Mouse (Mus musculus): ENCODE measurements around the gene Setmar.

Gene Setmar

DNA sequence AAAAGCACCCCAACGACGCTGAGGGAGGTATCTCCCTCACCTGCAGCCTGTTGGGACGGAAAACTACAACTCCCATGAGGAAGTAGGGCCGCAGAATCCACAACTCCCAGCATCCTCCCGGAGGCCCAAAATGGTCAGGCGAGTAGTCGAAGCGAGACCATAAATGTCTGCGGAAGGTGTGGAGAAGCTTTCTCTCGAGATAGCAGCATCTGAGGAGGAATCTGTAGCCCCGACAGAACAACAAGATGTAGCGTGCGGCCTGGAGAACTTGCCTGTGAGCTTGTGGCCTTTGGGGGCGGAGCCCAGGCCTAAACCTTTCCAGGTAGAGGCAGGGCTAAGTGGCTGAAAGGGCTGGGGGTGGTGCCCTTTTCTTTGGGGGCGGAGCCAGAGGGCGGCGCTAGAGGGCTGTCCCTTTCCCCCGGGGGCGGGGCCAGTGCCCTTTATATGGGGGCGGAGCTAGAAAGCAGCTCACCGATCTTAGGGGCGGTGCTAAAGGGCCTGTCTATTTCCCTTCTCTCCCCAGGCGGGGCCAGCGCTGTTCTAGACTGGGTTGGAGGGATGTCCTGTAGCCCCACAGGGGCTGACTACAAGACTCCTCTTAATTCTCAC is at the start of gene Setmar:
Gene Setmar (plus strand): TSS at position 128 of the 609 bp plus-strand sequence.
- DNase-seq = peak; percentile 96 to 97

DNA sequence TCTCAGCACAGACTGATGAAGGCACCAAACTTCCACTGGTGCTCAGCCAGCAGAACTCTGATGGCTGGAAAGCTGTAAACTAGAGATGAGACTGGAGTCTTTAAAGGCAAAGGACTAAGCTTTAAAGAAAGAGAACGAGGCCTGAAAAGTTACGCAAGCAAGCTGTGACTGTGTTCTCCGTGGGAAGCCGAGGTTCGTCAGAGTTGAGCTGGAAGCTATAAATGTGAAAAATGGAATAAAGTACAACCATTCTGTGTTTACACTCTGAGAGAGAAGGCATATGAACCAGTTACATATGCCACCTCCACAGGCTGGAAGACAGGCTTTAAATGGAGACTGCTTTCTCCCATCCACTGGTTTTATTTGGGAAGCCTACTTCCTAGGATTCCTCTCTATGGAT is 43.2 kb upstream of the Setmar start:
- no peak for DNase-seq

DNA sequence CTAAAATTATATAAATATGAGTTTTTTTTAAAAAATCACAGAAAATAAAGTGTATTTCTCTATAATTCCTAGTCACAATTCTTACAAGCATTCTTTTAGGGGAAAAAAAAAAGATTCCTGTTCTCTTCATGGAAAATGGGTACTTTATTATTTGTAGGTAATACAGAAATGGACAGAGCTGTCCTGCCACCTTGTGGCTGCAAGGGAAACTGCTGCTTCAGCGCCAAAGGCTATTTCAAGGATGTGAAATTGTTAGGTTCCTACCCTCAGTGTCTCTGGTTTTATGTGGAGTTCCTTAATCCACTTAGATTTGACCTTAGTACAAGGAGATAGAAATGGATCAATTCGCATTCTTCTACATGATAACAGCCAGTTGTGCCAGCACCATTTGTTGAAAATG is 9.8 kb upstream of the Setmar start:
- DNase-seq = peak; percentile 17 to 18

DNA sequence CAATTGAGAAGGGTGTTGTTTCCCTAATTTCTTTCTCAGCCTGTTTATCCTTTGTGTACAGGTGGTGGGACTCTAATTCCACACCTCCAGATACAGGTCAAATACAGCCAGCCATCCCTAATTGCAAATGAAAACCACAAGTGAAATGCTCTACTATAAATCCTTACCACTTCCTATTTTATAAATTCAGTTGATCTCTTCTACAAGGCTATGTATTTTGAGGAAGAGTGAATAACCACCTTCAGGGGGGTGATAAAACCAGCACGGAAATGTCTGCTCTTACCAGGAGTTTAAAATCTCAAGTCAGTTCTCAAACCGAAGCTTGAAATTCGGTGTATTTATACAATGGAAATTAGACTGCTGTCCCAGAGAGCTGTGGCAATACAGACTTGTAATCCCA is 8.9 kb upstream of the Setmar start:
- no peak for DNase-seq

DNA sequence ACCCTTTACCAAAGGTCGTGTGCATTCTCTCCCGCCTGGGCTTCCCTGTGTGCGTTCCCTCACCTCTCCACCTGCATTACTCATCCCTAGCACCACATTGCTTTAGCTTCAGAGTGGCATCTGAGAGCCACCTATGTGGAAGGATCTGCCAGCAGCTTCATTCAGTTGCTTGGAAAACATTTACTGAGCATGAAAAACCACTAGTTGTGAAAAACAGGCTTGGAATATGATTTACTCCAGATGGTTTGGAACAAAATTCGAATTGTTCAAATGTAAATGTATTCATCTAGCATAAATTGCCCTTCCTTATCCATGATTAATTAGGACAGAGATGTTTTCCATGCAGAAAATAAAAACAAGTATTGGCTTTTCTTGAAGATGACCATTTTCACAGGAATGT is 7.5 kb upstream of the Setmar start:
- DNase-seq = no peak

DNA sequence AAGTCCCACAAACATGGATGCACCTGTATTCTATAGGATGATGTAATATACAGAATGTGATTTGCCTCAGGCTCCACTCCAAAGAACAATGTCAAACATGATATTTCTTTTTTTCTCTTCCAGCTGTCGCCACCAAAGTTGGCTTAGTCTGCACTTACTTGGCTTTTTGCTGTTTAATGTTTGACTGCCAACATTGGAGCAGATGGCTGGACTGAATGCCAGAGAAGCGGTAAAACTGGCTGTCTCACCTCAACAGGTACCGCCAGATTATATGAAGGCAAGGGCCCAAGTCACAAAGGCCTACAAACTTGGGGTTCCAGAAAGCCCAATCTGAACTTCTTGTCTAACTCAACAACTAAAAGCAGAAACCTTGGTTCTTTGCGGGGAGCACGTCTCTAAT is 6.8 kb upstream of the Setmar start:
- no peak for DNase-seq

DNA sequence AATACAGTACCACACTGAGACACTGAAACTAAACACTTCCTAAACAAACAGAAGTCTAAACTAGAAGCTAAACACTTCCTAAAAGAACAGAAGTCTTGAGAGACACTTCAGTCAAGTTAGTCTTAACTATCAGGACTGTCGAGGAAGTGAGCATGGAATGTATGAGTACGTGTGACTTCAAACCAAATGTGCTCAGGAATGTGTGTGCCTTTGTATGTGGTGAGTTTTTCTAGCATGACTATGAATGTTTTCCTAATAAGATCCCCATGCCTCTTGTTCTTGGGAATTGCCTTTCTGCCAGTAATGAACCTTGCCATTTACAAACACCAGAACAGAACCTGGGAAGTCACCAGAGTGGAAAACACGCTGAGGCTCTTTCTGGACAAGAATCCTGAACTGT is 3.7 kb upstream of the Setmar start:
- no peak for DNase-seq

DNA sequence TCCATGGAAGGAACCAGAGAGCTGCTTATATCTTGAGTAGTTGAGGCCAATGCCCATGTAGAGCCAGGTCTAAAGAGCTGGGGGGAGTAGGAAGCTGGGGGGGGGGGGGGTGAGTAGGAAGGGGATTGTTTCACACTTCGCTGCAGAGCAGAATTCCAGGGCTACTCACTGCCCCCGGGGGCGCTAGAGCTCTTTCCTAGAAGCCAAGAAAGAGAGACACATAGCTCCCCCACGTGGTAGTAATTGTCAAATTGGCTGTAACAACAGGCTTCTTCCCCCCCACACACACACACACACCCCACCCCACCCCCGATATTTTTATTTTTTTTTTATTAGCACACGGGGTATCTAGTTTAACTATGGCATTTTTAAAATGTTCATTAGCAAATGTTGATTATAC is 738 bp downstream of the Setmar start:
- DNase-seq = peak; percentile 69 to 85

DNA sequence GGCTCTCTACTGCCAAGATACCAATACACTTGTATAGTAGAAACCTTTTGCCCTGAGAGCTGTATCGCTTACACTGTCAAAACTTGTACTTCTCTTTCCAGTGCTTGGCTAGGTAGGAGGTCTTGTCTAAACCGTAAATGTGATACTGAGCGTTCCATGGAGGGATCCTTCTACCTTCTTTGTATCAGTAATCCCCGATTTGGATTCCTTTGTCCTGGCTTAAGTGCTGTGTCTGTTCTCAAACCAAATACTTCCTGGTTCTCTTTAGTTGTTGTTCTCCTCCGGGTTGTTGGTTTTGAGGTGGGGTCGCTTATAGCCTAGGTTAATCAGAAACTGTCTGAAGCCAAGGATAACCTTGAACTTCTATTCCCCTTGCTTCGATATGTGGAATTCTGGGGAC is 6.1 kb downstream of the Setmar start:
- DNase-seq = no peak

DNA sequence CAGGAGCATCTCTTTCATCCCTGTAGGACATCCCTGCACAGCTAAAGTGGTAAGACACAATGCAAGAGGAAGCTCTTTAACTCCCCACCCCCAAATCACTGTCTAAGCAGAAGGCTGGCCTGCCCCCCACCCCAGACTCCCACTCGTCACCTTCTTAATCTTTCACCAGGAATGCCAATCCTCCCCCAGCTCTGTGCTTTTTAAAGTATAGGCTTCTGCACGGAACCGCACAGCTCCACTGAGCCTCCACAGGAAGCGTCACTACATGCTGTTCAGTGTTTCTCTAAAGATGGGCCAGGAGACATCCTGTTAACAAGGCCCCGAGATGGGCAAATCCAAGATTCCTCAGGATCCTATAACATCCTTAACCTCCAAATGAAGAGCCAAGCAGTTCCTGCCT is 8.2 kb downstream of the Setmar start:
- DNase-seq = no peak

DNA sequence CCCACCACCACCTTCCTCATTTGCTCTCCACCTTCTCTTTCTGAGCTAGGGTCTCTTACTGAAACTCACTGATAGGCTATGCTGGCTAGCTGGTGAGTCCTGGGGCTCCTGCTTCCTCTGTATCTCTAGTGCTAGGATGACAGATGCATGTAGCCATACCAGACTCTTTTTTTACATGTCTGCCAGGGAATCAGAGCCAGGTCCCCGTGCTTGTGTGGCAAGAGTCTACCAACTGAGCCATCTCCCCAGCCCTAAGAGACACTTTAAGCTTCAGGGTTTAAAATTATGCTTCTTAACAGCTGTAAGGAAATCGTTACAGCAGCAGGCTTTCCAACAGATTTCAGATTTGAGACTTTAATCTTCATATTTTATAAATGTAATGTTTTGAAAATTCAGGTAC is 9.1 kb downstream of the Setmar start:
- no peak for DNase-seq

DNA sequence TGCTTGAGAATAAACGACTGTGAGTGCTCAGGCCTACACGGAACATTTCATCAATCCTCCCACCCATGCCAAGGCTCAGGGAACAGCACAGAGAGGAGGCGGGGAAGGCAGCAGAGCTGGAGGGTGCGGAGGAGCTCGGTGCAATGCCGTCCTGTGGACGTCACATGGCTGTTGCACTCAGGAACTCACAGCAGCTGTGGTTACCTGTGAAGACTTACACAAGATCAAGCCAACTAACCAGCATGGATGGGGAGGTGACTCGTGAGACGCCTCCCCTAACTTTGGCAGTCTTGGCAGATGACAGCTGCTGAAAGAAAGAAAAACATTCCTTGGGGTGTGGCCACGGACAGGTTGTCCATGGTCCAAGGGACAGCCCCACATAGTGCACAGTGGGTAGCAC is 9.8 kb downstream of the Setmar start:
- DNase-seq = no peak

DNA sequence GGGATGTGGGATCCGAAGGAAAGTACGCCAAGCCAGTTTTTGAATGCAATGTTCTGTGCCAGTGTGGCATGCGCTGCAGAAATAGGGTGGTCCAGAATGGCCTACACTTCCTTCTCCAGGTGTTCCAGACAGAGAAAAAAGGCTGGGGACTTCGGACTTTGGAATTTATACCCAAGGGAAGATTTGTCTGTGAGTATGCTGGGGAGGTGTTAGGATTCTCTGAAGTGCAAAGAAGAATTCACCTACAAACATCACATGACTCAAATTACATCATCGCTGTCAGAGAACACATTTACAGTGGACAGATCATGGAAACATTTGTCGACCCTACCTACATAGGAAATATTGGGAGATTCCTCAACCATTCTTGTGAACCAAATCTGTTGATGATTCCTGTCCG is 11.0 kb downstream of the Setmar start:
- DNase-seq = no peak

DNA sequence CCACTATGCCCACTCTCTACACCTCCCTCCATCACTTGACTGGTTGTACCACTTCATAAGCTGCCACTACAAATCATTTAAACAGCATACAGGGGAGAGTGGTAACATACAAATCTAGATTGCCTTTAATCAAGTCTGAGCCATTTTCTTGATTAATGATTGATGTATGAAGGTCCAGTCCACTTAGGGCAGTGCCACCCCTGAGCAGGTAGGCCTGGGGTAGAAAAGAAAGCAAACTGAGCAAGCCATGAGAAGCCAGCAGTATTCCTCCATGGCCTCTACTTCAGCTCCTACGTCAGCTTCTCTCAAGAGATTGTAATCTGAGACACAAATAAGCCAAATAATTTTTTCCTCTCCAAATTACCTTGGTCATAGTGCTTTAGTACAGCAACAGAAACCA is 26.5 kb downstream of the Setmar start:
- DNase-seq = no peak

DNA sequence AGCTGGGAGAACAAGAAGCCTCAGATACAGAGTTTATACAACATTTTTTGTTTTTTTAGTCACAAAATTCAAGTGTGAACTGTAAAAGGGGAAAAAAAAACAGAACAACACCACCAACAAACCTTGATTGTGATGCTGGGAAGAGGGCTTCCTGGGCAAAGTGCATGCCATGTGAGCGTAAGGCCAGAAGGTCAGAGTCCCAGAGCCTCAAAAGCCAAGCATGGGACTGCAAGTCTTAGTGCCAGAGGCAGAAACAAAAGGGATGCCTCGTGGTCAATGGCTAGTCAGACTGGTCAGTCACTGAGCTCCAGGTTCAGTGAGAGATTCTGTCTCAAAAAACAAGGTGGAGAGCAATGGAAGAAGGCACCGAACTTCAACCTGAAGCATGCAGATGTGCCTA is 27.8 kb downstream of the Setmar start:
- DNase-seq = no peak

DNA sequence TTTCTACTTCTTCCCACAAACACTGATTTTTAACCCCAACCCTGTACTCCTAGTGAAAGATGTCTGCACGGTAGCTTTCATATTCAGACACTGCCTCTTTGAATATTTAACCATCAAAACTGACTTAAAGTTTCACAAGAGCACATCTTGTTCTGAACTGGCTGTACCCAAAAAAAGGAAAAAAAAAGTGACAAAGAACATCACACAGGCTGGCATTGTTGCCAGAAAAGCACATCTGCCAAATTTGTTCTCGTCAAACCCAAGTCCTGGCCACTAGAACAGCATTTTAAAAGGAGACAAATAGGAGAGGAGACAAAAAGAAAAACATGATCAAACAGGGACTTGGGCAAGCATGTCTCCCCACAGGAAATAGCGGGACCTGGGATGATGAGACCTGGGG is 28.6 kb downstream of the Setmar start:
- peak in 1 of 2 experiments; percentile 10 for DNase-seq

DNA sequence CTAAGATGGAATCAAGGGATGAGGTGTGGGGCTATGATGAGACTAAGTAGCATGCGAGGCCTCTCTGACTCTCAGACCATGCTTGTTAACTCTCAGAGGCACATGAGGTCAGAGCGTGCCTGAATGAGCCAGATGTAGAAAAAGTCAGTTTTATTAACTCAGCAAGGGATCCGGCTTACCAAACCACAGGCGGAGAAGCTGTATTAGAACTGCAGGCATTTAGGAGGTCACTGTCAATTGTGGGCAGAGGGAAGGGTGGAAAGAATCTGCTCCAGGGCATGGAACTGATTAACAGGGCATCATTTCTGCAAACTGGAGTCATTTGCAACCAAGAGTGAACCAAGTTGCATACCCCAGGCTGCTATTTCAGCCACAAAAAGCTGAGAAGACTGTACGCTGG is 30.6 kb downstream of the Setmar start:
- DNase-seq = no peak

DNA sequence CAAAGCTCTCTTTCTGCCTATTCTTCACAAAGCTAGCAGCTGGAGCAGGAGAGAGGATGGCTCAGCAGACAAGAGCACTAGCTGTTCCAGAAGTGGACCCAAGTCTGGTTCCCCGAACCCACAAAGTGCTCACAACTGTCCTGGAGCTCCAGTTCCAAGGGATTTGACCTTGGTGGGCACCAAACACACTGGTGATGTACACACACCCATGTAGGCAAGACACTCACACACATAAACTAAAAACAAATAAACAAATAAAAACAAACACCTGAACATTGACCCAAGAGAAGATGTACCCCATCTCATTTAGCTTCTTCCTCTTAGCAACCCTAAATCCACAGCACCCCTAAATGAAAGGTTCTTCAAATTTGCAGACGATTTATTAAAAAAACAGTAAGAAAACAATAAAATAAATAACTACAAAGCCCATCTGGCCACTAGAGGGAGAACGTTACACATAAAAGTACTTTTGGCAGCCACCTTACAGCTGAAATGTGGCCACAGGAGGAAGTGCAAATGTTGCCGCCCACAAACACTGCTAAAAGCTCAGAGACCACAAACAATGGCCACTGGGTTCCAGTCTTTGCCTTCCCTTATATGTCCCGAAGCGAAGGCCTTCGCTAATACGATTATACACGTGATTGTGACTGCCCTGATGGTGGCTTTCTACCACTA is 33.5 kb downstream of the Setmar start:
- peak; percentile 64 to 74 for DNase-seq

DNA sequence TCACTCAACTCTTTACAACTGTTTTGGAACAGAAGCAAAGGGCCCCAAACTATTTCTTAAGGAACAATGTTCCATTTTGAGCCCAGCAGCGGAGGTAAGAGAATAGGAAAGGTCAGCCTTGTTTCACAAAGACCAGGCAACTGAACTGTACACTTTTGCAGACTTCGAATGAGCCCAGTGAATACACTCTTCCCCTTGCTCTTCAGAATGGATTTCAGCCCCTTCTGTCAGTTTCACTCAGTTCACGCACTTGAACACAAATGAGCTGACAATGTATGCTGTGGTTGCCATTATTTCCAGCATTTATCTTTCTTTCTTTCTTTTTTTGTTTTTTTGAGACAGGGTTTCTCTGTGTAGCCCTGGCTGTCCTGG is 34.0 kb downstream of the Setmar start:
- no peak for DNase-seq

DNA sequence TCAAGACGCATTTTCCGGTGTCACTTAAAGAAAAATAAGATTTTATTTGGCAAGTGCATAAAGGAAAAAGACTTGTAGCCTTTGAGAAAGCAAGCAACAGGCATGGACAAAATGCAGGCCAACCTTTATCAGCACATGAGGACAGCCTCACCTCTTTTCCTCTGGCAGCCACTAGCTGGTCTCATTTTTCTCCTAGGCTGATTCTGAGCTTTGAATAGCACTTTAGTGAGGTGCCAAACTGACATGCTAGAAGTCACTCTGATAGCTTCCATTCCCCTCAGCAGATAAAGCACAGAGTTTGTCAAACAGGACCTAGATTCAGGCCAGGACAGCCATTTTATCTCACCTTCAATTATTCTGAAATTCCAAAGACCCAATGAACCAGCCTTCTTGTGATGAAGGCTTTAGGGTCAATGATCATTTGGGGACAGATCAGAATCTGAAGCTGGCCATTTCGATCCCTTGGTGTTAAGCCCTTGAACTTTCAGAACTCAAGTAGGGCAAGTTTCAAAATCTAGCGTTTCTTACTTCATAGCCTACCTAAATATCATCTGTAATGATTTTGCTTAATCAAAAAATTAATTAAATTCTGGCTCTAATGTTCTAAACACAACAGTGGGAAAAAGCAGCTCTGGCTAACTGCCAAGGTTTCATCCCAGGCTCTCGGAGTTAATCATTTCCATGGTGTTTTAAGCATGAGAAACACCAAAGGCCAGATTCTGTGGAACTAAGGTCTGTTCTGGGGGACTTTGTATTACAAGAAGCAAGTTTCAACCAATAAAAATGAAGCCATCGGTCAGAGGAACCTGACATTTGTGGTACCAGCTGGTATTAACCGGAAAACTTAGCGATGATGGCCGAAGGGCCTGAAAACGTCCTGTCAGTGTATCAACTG is 37.3 kb downstream of the Setmar start:
- no peak for DNase-seq

DNA sequence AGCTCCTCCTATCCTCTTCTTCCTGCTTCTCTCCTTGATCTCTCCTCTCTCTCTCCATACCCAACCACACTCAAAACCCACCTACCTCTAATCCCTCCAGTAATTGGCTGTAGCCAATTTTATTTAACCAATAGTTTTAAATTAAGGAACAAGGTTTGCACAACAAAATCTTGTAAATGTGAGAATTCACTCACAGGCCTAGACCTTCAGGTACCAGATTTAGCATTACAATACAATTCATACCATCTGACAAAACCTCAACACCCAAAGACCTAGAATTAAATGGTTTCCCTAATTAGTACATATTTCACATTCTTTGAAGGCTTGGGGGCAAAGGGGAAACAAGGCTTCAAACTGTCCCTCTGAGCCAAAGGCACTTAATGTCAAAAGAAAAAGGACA is 42.5 kb downstream of the Setmar start:
- no peak for DNase-seq

DNA sequence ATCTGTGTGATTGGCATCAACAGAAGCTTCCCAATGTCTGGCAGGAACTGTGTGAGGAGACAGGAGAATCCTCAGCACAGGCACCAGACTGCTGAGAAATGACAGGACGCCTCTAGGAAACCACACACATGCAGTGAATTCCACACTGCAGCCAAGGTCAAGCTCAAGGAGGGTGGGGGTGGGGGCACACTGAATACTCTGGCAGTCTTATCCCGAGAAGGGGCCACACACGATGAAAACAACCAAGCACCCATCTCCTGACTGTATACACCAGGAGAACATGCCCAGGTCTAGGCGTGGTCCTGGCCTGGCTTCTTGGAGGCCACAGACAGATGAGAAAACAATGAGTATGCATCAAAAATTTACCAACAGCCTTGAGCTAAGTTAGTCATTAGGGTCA is 45.5 kb downstream of the Setmar start:
- no peak for DNase-seq

DNA sequence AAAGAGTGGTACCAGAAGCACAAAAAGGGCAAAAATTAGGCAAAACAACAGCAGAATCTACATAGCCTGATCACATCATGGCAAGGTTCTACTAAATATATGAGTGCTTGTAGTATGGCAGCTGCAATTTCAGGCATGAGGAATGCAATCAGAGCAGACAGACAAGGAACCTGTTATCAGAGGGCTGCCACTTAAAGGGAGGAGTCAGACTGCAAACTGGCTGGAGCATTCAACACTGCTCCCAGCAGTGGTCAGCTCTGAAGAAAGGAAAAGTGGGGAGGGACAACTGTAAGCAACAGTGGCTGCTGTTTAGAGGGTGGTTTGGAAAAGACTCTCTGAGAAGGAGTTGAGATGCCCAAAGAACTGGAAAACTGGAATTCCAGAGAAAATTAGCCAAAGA is 46.8 kb downstream of the Setmar start:
- DNase-seq = no peak

DNA sequence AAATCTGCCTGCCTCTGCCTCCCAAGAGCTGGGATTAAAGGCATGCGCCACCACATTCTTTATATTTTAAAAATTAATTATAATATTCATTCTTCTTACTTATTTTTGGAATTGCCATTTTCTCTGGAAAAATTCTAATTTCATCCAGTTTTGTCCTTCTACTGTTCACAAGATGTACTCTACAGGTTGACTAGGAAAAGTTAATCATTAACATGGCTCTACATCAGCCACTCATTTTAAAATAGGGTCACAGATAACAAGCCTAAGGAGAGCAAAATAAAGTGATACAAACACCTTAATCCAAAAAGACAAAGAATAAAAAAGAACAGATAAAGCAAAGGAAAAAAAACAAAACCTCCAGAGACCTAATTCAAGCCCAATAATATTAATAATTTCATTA is 50.1 kb downstream of the Setmar start:
- no peak for DNase-seq

All from lung, adult 18-20 months (tissue).